Mouse (Mus musculus): Measurements from ENCODE around the gene Gm10337. TPM values are rescaled to one million over a fixed set of nuclear protein-coding genes. Genes with fewer than 3 reads are reported as not detected.

Gene Gm10337
- polyA plus RNA-seq, 1 experiment, result not detected

DNA sequence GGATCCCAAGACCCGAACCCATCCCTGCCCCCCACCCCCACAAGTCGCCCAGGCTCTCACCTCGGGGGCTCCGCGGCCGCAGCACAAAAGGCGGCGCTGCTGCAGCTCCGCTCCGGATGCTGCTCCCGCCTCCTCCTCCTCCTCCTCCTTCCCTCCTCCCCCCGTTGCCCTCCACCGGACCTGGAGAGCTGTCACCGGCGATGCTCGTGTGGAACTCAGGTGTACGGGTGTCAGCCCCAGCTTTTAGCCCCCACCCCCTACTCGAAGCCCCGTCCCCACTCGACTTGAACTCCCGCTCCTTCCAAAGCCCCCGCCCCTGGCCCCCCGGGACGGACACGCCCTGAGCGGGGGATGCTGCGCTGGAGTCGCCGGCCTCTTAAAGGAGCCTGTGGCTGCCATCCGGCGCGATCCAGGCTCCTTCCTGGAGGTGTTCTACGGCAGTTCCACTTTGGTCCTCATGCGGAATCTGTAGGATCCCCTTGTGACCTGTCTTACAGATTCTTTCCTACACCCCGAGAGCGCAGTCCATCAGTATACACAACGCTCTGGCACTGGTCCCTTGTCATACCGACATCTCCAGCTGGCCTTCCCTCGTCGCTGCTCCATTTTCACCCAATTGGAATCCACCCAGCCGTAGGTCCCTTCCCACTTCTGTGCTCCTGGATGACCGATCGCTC is 13.3 kb downstream of the Gm10337 start, which contains the start of gene Map3k12:
Map3k12 (minus strand) TSS at position 337 of the 677 bp plus-strand sequence.
- TF ChIP-seq CTCF (IDR thresholded peaks at IDR 0.05; ENCODE audit: borderline replicate concordance, control insufficient read depth, extremely low read depth, insufficient read depth, low read length, poor library complexity), result 0 out of 2 replicates have a peak, but pooled peaks have one; percentile 6
- no peak for TF ChIP-seq POLR2A (IDR thresholded peaks at IDR 0.05; ENCODE audit: control insufficient read depth, extremely low read depth, insufficient read depth, low read length, poor library complexity)
- H3K4me3 ChIP-seq (ENCODE audit: control insufficient read depth, insufficient read depth, low read length), result peak within 1 kb of the TSS; percentile 59
- peaks cover 15% of the 10 kb centered on the region for H3K4me1 ChIP-seq (replicated peaks; ENCODE audit: control insufficient read depth, insufficient read depth, low read length)
- no peaks in the 10 kb centered on the region for H3K27me3 ChIP-seq (ENCODE audit: control insufficient read depth, insufficient read depth, low read length)
- 1% methylated on average over 43 of the region's 43 CpGs for WGBS
- peak; percentile 78 for DNase-seq
- no peaks in the 10 kb centered on the region for H3K36me3 ChIP-seq (ENCODE audit: control insufficient read depth, insufficient read depth, low read length)
- peak within 1 kb of the TSS; percentile 49; the same call in 1 of the 2 replicates for H3K27ac ChIP-seq (ENCODE audit: control insufficient read depth, insufficient read depth, low read length)

DNA sequence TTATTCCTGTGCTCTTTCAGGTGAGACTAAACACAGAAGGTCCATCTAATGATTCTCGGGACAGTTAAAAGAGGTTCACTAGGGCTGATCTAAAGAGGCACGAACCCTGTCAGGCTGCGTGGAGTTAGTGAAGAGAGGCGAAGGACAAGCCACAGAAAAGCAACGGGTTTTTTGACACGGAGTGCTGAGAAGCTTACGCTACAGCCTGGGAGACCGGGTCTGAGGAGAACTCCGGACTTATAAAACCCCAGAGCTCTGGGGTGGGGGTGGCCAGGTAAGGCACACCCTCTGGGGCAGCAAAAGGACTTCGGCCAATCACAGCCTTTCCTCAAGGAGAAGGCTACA is 14.1 kb downstream of the Gm10337 start:
- no peak for DNase-seq
- TF ChIP-seq POLR2A (IDR thresholded peaks at IDR 0.05; ENCODE audit: control insufficient read depth, extremely low read depth, insufficient read depth, low read length, poor library complexity), result 0 out of 2 replicates have a peak, but pooled peaks have one; percentile 41
- TF ChIP-seq CTCF (IDR thresholded peaks at IDR 0.05; ENCODE audit: borderline replicate concordance, control insufficient read depth, extremely low read depth, insufficient read depth, low read length, poor library complexity), result no peak
- Histone ChIP-seq H3K4me1 (replicated peaks; ENCODE audit: control insufficient read depth, insufficient read depth, low read length) (peaks cover 15% of the 10 kb centered on the region), H3K36me3 (ENCODE audit: control insufficient read depth, insufficient read depth, low read length) (no peaks in the 10 kb centered on the region), H3K4me3 (ENCODE audit: control insufficient read depth, insufficient read depth, low read length) (peak overlapping the region; percentile 51), H3K27ac (ENCODE audit: control insufficient read depth, insufficient read depth, low read length) (peak overlapping the region; percentile 18; the same call in 1 of the 2 replicates), H3K27me3 (ENCODE audit: control insufficient read depth, insufficient read depth, low read length) (no peaks in the 10 kb centered on the region)
- under 1% methylated on average over 10 of the region's 10 CpGs for WGBS

DNA sequence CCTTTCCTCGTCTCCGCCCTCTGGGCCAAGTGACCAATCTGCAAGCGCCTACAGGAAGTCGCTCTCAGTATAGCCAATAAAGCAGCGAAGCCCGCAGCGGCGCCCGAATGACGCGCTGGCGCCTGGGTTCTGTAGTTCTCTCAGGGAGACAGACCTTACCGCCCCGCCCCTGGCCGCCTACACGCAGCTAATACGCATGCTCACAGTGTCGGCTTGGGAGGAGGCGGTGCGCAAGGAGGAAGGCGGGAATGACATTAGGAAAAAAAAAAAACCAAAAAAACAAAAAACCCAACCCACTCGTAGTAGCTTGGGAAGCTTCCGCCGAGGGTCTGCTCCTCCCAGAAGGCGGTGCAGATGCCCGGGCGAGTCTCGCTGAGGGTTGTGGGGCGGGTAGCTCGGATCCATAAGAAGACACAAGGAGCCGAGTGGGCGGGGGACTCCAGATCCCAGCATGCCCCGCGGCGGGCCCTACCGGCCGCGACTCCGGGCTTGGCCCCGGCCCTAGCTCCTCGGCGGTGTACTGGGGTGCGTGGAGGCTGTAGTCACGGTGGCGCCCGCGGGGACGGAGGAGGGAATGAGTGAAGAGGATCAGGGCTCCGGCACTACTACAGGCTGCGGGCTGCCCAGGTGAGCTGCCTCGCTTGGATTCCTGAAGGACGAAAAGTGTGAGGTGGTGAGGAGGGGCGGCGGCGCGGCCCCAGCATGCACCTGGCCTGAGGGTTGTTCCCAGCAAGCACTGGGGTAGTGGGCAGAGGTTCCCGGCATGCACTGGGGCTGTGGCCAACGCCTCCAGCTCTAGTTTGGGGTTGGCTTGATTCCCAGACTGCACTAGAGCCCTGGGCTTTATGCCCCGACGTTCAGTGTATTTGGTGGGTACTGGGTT is 14.7 kb downstream of the Gm10337 start, which contains the start of gene Tarbp2:
Tarbp2 (plus strand) TSS at position 217 of the 883 bp plus-strand sequence.
- H3K27me3 ChIP-seq (ENCODE audit: control insufficient read depth, insufficient read depth, low read length), result no peaks in the 10 kb centered on the region
- peak; percentile 57; the same call in 1 of the 2 replicates for TF ChIP-seq POLR2A (IDR thresholded peaks at IDR 0.05; ENCODE audit: control insufficient read depth, extremely low read depth, insufficient read depth, low read length, poor library complexity)
- peak; percentile 49; the same call in 1 of the 2 replicates for TF ChIP-seq CTCF (IDR thresholded peaks at IDR 0.05; ENCODE audit: borderline replicate concordance, control insufficient read depth, extremely low read depth, insufficient read depth, low read length, poor library complexity)
- H3K27ac ChIP-seq (ENCODE audit: control insufficient read depth, insufficient read depth, low read length), result peak within 1 kb of the TSS; percentile 49
- peaks cover 15% of the 10 kb centered on the region for H3K4me1 ChIP-seq (replicated peaks; ENCODE audit: control insufficient read depth, insufficient read depth, low read length)
- H3K4me3 ChIP-seq (ENCODE audit: control insufficient read depth, insufficient read depth, low read length), result peak within 1 kb of the TSS; percentile 59
- WGBS, result under 1% methylated on average over 60 of the region's 60 CpGs
- H3K36me3 ChIP-seq (ENCODE audit: control insufficient read depth, insufficient read depth, low read length), result no peaks in the 10 kb centered on the region
- peak; percentile 99 for DNase-seq

- H3K27ac ChIP-seq (ENCODE audit: control insufficient read depth, insufficient read depth, low read length), result peak overlapping the region; percentile 46
- H3K4me1 ChIP-seq (replicated peaks; ENCODE audit: control insufficient read depth, insufficient read depth, low read length), result peaks cover 15% of the 10 kb centered on the region
- TF ChIP-seq CTCF (IDR thresholded peaks at IDR 0.05; ENCODE audit: borderline replicate concordance, control insufficient read depth, extremely low read depth, insufficient read depth, low read length, poor library complexity), result no peak
- no peak for TF ChIP-seq POLR2A (IDR thresholded peaks at IDR 0.05; ENCODE audit: control insufficient read depth, extremely low read depth, insufficient read depth, low read length, poor library complexity)
- WGBS, result under 1% methylated on average over 9 of the region's 9 CpGs
- peaks cover 3% of the 10 kb centered on the region; the same call in 1 of the 2 replicates for H3K36me3 ChIP-seq (ENCODE audit: control insufficient read depth, insufficient read depth, low read length)
- peak overlapping the region; percentile 52 for H3K4me3 ChIP-seq (ENCODE audit: control insufficient read depth, insufficient read depth, low read length)
- DNase-seq, result no peak
- no peaks in the 10 kb centered on the region for H3K27me3 ChIP-seq (ENCODE audit: control insufficient read depth, insufficient read depth, low read length)
These were observed 15.3 kb downstream of the Gm10337 start for GRCm38 (mm10) chr15:102518859-102519201.

DNA sequence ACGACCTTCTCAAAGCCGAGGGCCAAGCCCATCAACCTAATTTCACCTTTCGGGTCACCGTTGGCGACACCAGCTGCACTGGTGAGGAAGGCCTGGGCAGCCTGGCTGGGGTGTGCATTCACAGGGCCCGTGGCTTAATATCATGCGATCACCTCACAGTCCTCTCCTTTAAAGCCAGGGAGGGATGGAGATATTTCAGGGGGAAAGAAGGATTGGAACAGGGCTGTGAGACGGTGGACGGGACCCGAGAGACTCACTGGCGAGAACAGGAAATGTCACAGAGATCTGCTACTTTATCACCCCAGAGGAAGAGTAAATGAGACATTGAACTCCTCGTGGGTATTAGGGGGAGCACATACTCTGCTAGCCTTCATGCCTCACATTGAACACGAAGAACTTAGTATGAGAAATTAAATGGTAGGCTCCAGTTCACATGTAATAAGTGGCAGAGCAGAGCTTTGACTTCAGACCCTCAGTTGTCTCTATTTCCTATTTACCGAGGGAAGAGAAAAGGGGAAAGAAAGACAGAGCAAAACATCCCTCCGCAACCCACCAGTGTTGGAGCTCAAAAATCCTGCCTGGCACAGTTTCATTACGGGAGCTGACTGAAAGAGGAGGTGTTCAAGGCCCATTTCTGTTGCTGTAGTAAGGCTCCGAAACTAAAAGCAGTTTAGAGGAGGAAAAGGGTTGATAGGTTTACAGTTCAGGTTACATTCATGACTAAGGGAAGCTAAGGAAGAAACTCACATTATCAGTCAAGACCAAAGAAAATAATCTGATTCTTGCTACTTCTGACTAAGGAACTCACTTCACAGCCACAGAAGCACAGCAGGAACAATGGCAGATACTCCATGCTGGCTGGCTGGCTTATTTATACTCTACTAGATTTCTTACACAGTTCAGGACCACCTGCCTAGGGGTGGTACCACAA is 16.0 kb downstream of the Gm10337 start:
- Histone ChIP-seq H3K27me3 (ENCODE audit: control insufficient read depth, insufficient read depth, low read length) (no peaks in the 10 kb centered on the region), H3K4me3 (ENCODE audit: control insufficient read depth, insufficient read depth, low read length) (peak overlapping the region; percentile 52), H3K4me1 (replicated peaks; ENCODE audit: control insufficient read depth, insufficient read depth, low read length) (peaks cover 15% of the 10 kb centered on the region), H3K36me3 (ENCODE audit: control insufficient read depth, insufficient read depth, low read length) (peaks cover 3% of the 10 kb centered on the region; the same call in 1 of the 2 replicates), H3K27ac (ENCODE audit: control insufficient read depth, insufficient read depth, low read length) (no peak overlapping the region)
- no peak for TF ChIP-seq CTCF (IDR thresholded peaks at IDR 0.05; ENCODE audit: borderline replicate concordance, control insufficient read depth, extremely low read depth, insufficient read depth, low read length, poor library complexity)
- no peak for DNase-seq
- WGBS, result 19% methylated on average over 17 of the region's 17 CpGs
